26 mouse cellular contexts compared by ENCODE assay signal in the genomic region with DNA sequence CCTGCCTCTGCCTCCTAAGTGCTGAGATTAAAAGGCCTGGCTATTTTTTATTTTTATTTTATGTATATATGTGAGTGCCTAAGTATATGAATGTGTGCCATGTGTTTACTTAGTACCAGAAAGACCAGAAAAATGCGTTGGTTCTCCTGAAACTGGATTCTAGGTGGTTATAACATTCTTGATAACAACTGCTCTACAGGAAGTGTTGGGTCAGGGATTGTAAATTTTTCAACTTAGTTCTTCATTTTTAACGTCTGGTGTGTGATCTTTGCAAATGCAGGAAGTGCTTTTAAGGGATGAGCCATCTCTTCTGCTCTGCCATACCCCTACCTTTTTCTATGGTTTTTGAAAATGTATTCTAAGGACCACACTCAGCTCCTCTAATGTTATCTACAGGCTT. TPM values are rescaled to one million over a fixed set of nuclear protein-coding genes. Genes with fewer than 3 reads are reported as not detected.
DNase-seq lines count a peak whose midpoint lies in the region; ATAC-seq and TF ChIP-seq lines count a peak whose summit lies in the region.
"Had no signal": no experiment of that assay in that cellular context is flagged by ENCODE, and none has a peak within 500 bp of the region (broad histone marks: within the 10 kb centered on the region; RNA-seq: fewer than 3 reads in every experiment).

No protein-coding gene starts in this region.

- TF ChIP-seq CTCF in liver, postnatal 0 days (IDR thresholded peaks at IDR 0.05; ENCODE audit: low read depth) = no peak
- TF ChIP-seq CTCF in MEL (IDR thresholded peaks at IDR 0.05 in 2 of 3, conservative IDR thresholded peaks at IDR 0.05 in 1 of 3; ENCODE audit: control insufficient read depth in 1 of 3, insufficient read depth in 1 of 3, low read depth in 2 of 3, low read length in 3 of 3, poor library complexity in 1 of 3, severe bottlenecking in 1 of 3) = no peak

- TF ChIP-seq EP300 in liver, postnatal 0 days (IDR thresholded peaks at IDR 0.05; ENCODE audit: low read depth) = no peak
- peak; percentile 56 to 61 for TF ChIP-seq EP300 in MEL (IDR thresholded peaks at IDR 0.05; ENCODE audit: low read depth in 1 of 2, low read length in 2 of 2)

- no peak for DNase-seq in liver, postnatal 0 days
- no peak for DNase-seq in liver
- DNase-seq in 416B (ENCODE audit: low read depth) = peak; percentile 24
- DNase-seq in MEL (ENCODE audit: low read depth, low spot score) = peak; percentile 73
- peak; percentile 72 for DNase-seq in MEL-GATA-1-ER (ENCODE audit: extremely low read depth, low read depth)
- no peak for DNase-seq in layer of hippocampus, adult 8-10 months (ENCODE audit: low spot score in 2 of 2)
- no peak for DNase-seq in kidney, adult 8-10 months
- DNase-seq: adrenal gland, adult 2 months; adrenal gland, adult 8-10 months; adrenal gland, postnatal 10 days; adrenal gland, postnatal 14 days; adrenal gland, postnatal 25 days; adrenal gland, postnatal 36 days; B cell, adult 2 months; cerebellum, adult 11 months; cerebellum, adult 11-12 months; cerebellum, adult 18-20 months; cerebellum, adult 2 months; cerebellum, adult 8-10 months had no signal

- H3K4me3 ChIP-seq in liver, postnatal 0 days (ENCODE audit: low read depth, low read length) = no peak overlapping the region
- H3K4me3 ChIP-seq in MEL (ENCODE audit: control insufficient read depth in 1 of 2, insufficient read depth in 1 of 2, low read depth in 2 of 2, low read length in 2 of 2) = no peak overlapping the region

- ATAC-seq in liver, postnatal 0 days = no peak
- ATAC-seq in monocyte, adult 5-6 weeks (replicated peaks; ENCODE audit: insufficient number of reproducible peaks, low FRiP score, low TSS enrichment, poor library complexity, severe bottlenecking) = no peak
- ATAC-seq: activated CD4-positive, CD25-positive, alpha-beta regulatory T cell, adult 4 months; CD4-positive, CD25-positive, alpha-beta regulatory T cell, adult 4 months; Patski had no signal

- H3K9me3 ChIP-seq in liver, postnatal 0 days (ENCODE audit: low read length) = no peaks in the 10 kb centered on the region
- H3K9me3 ChIP-seq in MEL (replicated peaks; ENCODE audit: insufficient read depth, low read length) = no peaks in the 10 kb centered on the region
- H3K9me3 ChIP-seq: G1E had no signal

- 36% methylated on average over 2 of the region's 2 CpGs for WGBS in liver, postnatal 0 days (ENCODE audit: insufficient replicate concordance)

- H3K4me2 ChIP-seq in liver, postnatal 0 days (ENCODE audit: low read depth, low read length) = no peak overlapping the region

- TF ChIP-seq RAD21 in MEL (IDR thresholded peaks at IDR 0.05; ENCODE audit: low read depth, low read length) = no peak

- no peaks in the 10 kb centered on the region for H3K27me3 ChIP-seq in liver, postnatal 0 days (ENCODE audit: insufficient read depth, low read length)
- H3K27me3 ChIP-seq in MEL (ENCODE audit: control insufficient read depth in 1 of 2, insufficient read depth in 2 of 2, low read length in 2 of 2) = no peaks in the 10 kb centered on the region
- H3K27me3 ChIP-seq: CH12.LX, Patski had no signal

- peaks cover 63% of the 10 kb centered on the region for H3K36me3 ChIP-seq in liver, postnatal 0 days (replicated peaks; ENCODE audit: insufficient read depth, low read length)
- peaks cover 13 to 58% of the 10 kb centered on the region in 2 experiments for H3K36me3 ChIP-seq in MEL (ENCODE audit: control insufficient read depth in 1 of 2, insufficient read depth in 2 of 2, low read length in 2 of 2)

- H3K4me1 ChIP-seq in liver, postnatal 0 days (ENCODE audit: insufficient read depth) = no peaks in the 10 kb centered on the region
- peaks cover 4 to 7% of the 10 kb centered on the region in 2 experiments; a peak in 3 of 4 replicates for H3K4me1 ChIP-seq in MEL (ENCODE audit: control insufficient read depth in 1 of 2, insufficient read depth in 2 of 2, low read length in 2 of 2)

- no peak overlapping the region for H3K9ac ChIP-seq in liver, postnatal 0 days (replicated peaks)
- no peak overlapping the region for H3K9ac ChIP-seq in MEL (ENCODE audit: control insufficient read depth, low read depth, low read length, poor library complexity, severe bottlenecking)

- no peaks in the 10 kb centered on the region for H3K79me2 ChIP-seq in MEL (ENCODE audit: control insufficient read depth, insufficient read depth, low read length, poor library complexity)

- TF ChIP-seq POLR2A in MEL (IDR thresholded peaks at IDR 0.05; ENCODE audit: control insufficient read depth in 1 of 2, insufficient read depth in 1 of 2, low read depth in 1 of 2, low read length in 2 of 2, poor library complexity in 1 of 2) = no peak

- 0 out of 2 replicates have a peak overlapping the region, but pooled peaks have one; percentile 7 for H3K27ac ChIP-seq in liver, postnatal 0 days (ENCODE audit: low read depth)
- H3K27ac ChIP-seq in MEL (ENCODE audit: control insufficient read depth, low read depth, low read length) = peak overlapping the region; percentile 18; the same call in 1 of the 2 replicates

TF ChIP-seq in MEL, 35 proteins besides CTCF, POLR2A, EP300 and RAD21:
- no peak for TF ChIP-seq SMC3 (IDR thresholded peaks at IDR 0.05; ENCODE audit: low read depth, low read length)
- TF ChIP-seq MYC (IDR thresholded peaks at IDR 0.05; ENCODE audit: low read depth, low read length) = 0 out of 2 replicates have a peak, but pooled peaks have one; percentile 30
- TF ChIP-seq GATA1 (IDR thresholded peaks at IDR 0.05; ENCODE audit: low read depth, low read length) = peak; percentile 43; the same call in 1 of the 2 replicates
- 0 out of 2 replicates have a peak, but pooled peaks have one; percentile 46 for TF ChIP-seq RCOR1 (IDR thresholded peaks at IDR 0.05; ENCODE audit: low read depth, low read length)
- no peak for TF ChIP-seq TAL1 (IDR thresholded peaks at IDR 0.05; ENCODE audit: low read length)

RNA-seq across cellular contexts. Expression of a gene that starts 12.6 kb away (rescaled TPM):
- polyA plus RNA-seq in liver, postnatal 0 days (2015; fragmentation: Nextera tagmentation; extraction: Ambion mirVana) = 2.0 and 2.3 TPM in 2 replicates
- 0.08 TPM in 1 of 2 replicates, not detected in the other for total RNA-seq in MEL (2012; rRNA removed)
- polyA plus RNA-seq in MEL (2012; ENCODE audit: insufficient read depth in 1 of 2, insufficient read length in 2 of 2, low read depth in 1 of 2, low replicate concordance in 2 of 2, missing spikeins in 1 of 2) = under 1 TPM in 1 of 2 experiments, not detected in 1; 0.10 TPM
- total RNA-seq in layer of hippocampus, adult 8-10 months (2022) = 1 to 10 TPM; 1.9 to 3.2 (median 2.8) TPM
- 0.19 to 0.87 TPM (median 0.75 TPM) in 3 replicates for total RNA-seq in monocyte, adult 5-6 weeks (2017)
- total RNA-seq: CH12.LX had no signal
- polyA plus RNA-seq: activated CD4-positive, CD25-positive, alpha-beta regulatory T cell, adult 4 months; G1E had no signal

RNA-seq across cellular contexts. Expression of a gene that starts 40.2 kb away (rescaled TPM):
- polyA plus RNA-seq in liver, postnatal 0 days (2015; fragmentation: Nextera tagmentation; extraction: Ambion mirVana) = 89.4 and 92.8 TPM in 2 replicates
- not detected in 2 replicates for total RNA-seq in MEL (2012; rRNA removed)
- not detected for polyA plus RNA-seq in MEL (2012; ENCODE audit: insufficient read depth in 1 of 2, insufficient read length in 2 of 2, low read depth in 1 of 2, low replicate concordance in 2 of 2, missing spikeins in 1 of 2)
- 100 to 1,000 TPM in 2 of 4 experiments, 10 to 100 TPM in 2; 61.9 to 591 (median 296) TPM for total RNA-seq in layer of hippocampus, adult 8-10 months (2022)
- 2,267 to 4,734 TPM (median 3,937 TPM) in 3 replicates for total RNA-seq in monocyte, adult 5-6 weeks (2017)
- polyA plus RNA-seq: C2C12, G1E, Patski had no signal

RNA-seq across cellular contexts. Expression of a gene that starts 52.2 kb away (rescaled TPM):
- 7.9 and 9.4 TPM in 2 replicates for polyA plus RNA-seq in liver, postnatal 0 days (2015; fragmentation: Nextera tagmentation; extraction: Ambion mirVana)
- total RNA-seq in MEL (2012; rRNA removed) = 16.4 and 22.2 TPM in 2 replicates
- polyA plus RNA-seq in MEL (2012; ENCODE audit: insufficient read depth in 1 of 2, insufficient read length in 2 of 2, low read depth in 1 of 2, low replicate concordance in 2 of 2, missing spikeins in 1 of 2) = 10 to 100 TPM; 62.4 to 90.7 TPM
- total RNA-seq in layer of hippocampus, adult 8-10 months (2022) = 10 to 100 TPM; 35.5 to 53.5 (median 44.7) TPM
- total RNA-seq in monocyte, adult 5-6 weeks (2017) = 30.7 to 46.7 TPM (median 44.1 TPM) in 3 replicates

Comparison
In these comparisons a context has a peak if more than half of its experiments do, and no peak if none do; other contexts are left out.
1. DNase-seq: peak in 416B (single experiment), MEL (single experiment) and MEL-GATA-1-ER (single experiment); none in liver, postnatal 0 days (single experiment), liver (single experiment), layer of hippocampus, adult 8-10 months (0 of 2) and kidney, adult 8-10 months (0 of 2).
2. RNA of a gene that starts 40.2 kb away (total RNA-seq): 2,267 to 4,734 TPM in monocyte, adult 5-6 weeks and 61.9 to 591 TPM in layer of hippocampus, adult 8-10 months; not detected in MEL; every median in the first group is over 10 times any median in the second.